Mouse (Mus musculus) naive thymus-derived CD4-positive, alpha-beta T cell, adult 2 months (primary cell): ENCODE measurements around the gene Rplp2.

Experiments
- DNase-seq: peaks from one replicate; pipeline ENCODE4 v3.0.0-alpha.2; 2011; ENCODE audit warnings: low read depth

Rplp2 gene

DNA sequence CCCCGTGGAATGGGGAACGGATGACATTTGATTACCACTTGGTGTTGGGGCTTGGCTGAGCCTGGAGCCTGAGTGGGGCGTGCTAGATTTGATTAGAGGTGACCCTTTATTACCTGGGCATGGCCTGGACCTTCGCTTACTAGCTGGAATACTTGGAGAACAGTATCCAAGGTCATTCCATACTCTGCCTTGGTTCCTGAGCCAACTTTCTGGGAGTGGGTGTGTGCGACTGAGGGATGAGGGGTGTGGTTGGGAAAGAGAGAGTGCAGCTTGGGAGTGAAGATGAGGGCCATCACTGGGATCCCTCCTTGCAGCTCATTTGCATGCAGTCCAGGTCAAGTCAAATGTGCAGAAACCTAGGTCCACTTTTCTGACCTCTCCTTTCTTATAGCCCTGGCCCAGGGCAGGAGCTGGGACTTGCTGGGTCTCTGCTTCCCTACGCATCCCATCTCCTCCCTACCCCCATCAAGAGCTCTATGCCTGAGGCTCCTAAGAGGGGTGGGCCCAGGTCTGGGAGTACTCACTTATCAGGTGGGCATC is 36.0 kb downstream of the Rplp2 start:
- no peak for DNase-seq

DNA sequence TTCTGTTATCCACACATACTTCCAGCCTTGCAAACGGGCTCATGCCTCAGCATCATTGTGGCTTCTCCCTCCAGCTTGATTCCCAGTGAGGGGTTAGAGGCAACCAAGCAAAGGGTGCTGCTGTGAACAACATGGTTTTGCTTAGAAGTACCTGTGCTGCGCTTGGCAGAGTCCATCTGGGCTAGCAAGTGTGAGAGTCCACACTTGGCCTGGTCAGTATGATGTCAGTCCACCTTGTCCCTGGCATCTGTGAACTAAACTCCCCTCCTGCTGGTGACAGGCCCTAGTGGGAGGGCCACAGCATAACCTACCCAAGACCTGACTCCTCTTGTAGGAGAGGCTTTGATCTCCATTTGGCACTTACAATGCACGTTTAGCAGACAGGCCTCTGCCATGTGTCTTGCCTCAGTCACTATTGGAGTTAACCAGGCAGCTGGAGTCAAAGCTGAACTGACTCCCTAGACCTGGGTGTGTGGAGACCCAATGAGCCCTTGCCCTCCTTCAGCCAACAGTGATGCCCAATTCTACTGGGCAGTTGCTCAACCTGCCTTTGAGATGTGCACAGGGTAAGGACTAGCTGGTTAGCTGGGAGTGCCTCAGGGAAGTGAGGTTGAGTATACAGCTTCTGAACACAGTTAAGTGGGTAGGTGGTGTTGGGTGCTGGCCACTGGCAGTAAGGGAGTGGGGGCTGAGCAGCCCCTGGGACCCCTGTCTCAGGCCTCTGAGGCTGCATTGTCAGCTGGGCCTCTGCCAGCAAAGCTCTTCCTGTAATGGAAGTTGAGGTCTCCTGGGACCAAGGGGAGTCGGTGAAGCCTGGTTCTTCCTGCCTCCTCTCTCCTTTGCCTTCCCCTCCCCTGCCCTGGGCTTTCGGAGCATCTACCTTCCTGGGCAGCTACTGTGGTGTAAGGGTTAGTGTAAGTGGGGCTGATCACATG is 37.3 kb downstream of the Rplp2 start:
- no peak for DNase-seq

- DNase-seq, result no peak
Measured at GRCm38 (mm10) chr7:141485186-141485585, 38.0 kb downstream of the Rplp2 start.

DNA sequence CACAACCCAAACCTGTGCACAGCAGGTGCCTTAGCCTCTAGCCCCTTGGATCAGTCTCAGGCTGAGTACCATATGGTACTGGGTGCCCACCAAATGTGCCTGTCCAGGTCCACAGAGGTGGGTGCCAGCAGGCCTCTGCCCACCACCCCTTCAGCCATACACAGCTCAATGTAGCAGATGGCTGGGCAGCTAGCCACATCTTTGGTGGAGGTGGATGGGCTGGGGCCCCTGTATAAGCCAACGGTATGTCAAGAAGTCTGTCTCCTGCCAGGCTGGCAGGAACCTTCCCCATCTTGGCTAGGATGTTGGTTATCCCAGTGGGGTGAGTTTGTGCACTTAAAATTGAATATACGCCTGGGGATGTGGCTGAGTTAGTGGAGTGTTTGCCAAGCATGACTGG is 38.4 kb downstream of the Rplp2 start:
- no peak for DNase-seq

DNA sequence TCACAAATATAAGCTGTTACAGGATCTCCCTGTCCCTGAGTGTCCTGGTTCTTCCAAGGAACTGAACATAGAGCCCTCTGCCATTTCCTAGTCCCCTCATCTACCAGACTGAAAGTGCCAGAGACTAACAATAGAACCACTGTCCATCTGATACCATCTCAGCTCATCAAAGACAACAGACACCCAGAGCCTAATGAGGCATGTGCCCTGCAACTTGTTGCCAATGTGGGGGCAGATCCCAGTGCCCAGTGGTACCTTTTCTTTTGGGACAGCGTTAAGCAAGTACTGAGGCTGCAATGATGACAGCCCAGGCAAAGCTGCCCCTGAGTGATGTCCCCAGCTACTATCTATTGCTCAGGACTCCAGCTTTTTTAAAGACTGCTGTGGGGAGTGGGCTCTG is 39.1 kb downstream of the Rplp2 start:
- no peak for DNase-seq

DNA sequence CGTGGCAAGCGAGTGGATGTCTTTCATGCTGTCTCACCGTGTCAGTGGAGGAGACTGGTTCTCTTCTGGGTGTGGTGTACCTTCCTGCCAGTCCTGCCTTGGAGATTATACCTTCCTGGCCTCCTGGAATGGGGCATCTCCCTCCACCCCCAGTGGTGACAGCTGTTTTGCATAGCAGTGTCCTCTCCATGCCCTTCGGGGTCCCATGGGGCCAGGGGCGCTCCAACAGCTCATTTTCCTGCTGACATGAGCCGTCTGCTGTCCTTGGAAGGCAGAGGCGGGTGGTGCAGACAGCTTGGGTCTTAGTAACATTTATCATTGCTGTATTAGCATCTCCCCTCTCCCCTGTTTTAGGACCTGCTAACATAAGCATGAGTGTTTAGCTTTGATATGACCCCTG is 40.0 kb downstream of the Rplp2 start:
- no peak for DNase-seq

DNA sequence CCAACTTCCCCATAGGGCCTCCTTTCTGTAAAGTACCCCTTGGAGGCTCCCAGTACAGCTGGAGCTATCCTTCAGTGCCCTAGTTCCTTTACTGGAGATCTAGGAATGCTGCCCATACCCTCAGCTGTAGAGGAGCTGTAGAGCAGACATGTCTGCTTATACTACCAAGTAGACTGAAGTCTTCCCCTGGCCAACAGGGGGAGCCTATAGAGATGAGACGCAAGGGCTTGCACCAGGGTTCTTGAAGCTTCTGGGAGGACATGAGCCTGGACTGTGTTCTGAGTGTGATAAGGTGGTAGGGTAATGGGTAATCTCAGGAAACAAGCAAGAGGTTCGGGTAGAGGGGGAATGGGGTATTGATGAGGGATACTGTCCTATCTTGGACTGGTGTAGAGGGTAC is 44.0 kb downstream of the Rplp2 start:
- peak; percentile 26 for DNase-seq

DNA sequence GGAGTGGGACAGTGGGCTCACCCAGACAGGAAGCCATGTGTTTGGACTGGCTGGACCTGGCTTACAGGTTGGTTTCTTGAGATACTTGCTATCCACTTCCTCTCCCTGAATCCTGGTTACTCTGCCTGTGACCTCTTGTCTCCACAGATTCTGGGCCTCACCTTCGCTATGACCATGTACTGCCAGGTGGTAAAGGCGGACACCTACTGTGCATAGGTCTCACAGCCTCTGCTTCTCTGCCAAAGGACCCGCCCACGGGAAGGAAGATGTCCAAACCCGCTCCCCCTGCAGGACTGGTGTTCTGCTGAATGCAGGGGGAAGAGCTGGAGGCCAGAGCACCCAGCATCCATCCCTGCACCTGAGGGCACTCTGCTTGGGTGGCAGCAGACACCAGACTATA is 45.6 kb downstream of the Rplp2 start:
- no peak for DNase-seq

DNA sequence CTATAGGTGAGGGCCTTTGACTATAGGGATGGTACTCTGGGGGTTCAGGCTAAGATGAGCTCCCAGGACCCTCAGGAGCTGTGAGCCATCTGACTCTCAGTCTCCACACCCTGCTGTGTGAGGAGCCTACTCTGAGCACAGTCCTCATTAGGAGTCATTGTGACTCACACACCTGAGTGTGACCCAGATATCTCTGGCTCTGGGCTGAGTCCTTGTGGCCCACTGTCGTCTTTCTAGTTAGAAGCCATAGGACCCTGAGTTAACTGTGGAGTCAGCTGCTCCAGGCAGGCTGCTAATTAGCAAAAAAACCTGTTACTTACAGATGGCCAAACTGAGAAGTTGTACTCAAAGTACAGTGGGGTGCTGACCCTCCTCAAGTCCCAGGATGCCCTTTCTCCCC is 46.6 kb downstream of the Rplp2 start:
- no peak for DNase-seq

- no peak for DNase-seq
Measured at GRCm38 (mm10) chr7:141495379-141495778, 48.2 kb downstream of the Rplp2 start.

DNA sequence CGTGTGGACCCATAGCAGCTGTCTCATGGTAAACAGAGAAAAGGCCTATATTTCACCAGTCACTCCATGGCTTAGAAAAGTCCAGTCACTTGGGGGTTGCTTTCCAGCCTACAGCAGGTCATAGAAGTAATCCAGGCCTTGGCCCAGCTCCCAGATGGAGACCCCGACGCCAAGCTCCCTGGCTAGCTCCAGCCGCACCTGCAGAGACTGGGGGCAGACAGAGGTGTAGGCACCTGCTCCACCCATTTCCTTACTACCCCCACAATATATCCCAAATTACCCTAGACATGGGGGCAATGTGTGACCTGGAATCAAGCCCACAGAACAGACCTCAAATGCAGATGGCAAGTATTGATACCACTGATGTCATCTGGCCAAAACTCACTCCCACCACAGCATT is 48.8 kb downstream of the Rplp2 start:
- no peak for DNase-seq

DNA sequence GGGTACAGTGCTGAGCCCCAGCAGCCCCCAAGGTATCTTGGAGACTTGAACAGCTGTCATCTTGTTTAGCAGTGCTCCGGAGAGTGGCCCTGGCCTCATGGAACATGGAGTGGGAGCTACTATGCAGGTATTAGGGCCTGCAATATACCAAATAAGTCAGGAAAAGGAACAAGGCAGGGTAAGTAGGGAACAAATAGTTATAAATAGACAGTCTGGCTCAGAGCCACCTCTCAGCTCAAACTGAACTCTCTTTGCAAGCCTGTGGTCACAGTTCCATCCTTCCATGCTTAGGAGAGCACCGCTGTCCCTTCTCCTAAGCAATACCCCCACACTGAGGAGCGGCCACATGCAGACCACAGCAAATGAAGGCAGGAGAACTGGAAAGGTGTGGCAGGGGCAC is 50.4 kb downstream of the Rplp2 start:
- no peak for DNase-seq
